Mouse (Mus musculus) MEL (cell line): ENCODE measurements around the gene E2f3.

ENCODE experiments used
- CHD2 ChIP-seq: IDR thresholded peaks from 2 replicates; pipeline ENCODE4 v1.6.1; 2011; ENCODE audit warnings: low read length, improper control_type of control experiment
- CTCF ChIP-seq, 3 experiments: IDR thresholded peaks in 2 of 3; conservative IDR thresholded peaks in 1 of 3; 2 replicates each; pipeline ENCODE4 v1.5.1; 2011 to 2012; ENCODE audit warnings: low read length in 3 of 3, low read depth in 2 of 3, mild to moderate bottlenecking in 2 of 3, improper control_type of control experiment in 1 of 3, inconsistent platforms in 1 of 3, mixed read lengths in 1 of 3, moderate library complexity in 1 of 3; ENCODE audit not compliant: control insufficient read depth in 1 of 3, insufficient read depth in 1 of 3, poor library complexity in 1 of 3, severe bottlenecking in 1 of 3
- E2F4 ChIP-seq: IDR thresholded peaks from 2 replicates; pipeline ENCODE4 v1.6.1; 2011; ENCODE audit warnings: low read depth, low read length, improper control_type of control experiment, borderline replicate concordance
- MAX ChIP-seq: IDR thresholded peaks from 2 replicates; pipeline ENCODE4 v1.6.1; 2011; ENCODE audit warnings: low read length, improper control_type of control experiment
- POLR2A ChIP-seq, 2 experiments: IDR thresholded peaks; 2 replicates each; pipeline ENCODE4 v1.6.1; 2011 to 2012; ENCODE audit warnings: low read length in 2 of 2, mild to moderate bottlenecking in 2 of 2, control low read depth in 1 of 2, improper control_type of control experiment in 1 of 2, low read depth in 1 of 2, moderate library complexity in 1 of 2; ENCODE audit not compliant: control insufficient read depth in 1 of 2, insufficient read depth in 1 of 2, poor library complexity in 1 of 2
- POLR2AphosphoS5 ChIP-seq: IDR thresholded peaks from 2 replicates; pipeline ENCODE4 v1.6.1; 2012; ENCODE audit warnings: low read depth, borderline replicate concordance, mild to moderate bottlenecking, inconsistent platforms, low read length, moderate library complexity, mixed read lengths
- RCOR1 ChIP-seq: IDR thresholded peaks from 2 replicates; pipeline ENCODE4 v1.6.1; 2012; ENCODE audit warnings: low read depth, mild to moderate bottlenecking, inconsistent platforms, low read length, improper control_type of control experiment
- TCF12 ChIP-seq: IDR thresholded peaks from 2 replicates; pipeline ENCODE4 v1.6.1; 2014; ENCODE audit warnings: low read depth, mild to moderate bottlenecking, inconsistent platforms, low read length, improper control_type of control experiment, moderate library complexity
- USF1 ChIP-seq: IDR thresholded peaks from 2 replicates; pipeline ENCODE4 v1.6.1; 2014; ENCODE audit warnings: low read depth, mild to moderate bottlenecking, inconsistent platforms, low read length, improper control_type of control experiment, moderate library complexity

GRCm38 (mm10) chr13:29857436-29857835 lies 128.4 kb downstream of the E2f3 start:
- TF ChIP-seq CTCF (IDR thresholded peaks at IDR 0.05 in 2 of 3, conservative IDR thresholded peaks at IDR 0.05 in 1 of 3; ENCODE audit: control insufficient read depth in 1 of 3, insufficient read depth in 1 of 3, low read depth in 2 of 3, low read length in 3 of 3, poor library complexity in 1 of 3, severe bottlenecking in 1 of 3) = peak; percentile 52 to 89 (median 89)
- no peak for TF ChIP-seq POLR2A (IDR thresholded peaks at IDR 0.05; ENCODE audit: control insufficient read depth in 1 of 2, insufficient read depth in 1 of 2, low read depth in 1 of 2, low read length in 2 of 2, poor library complexity in 1 of 2)
- no peak for TF ChIP-seq POLR2AphosphoS5
- TF ChIP-seq MAX = no peak
- no peak for TF ChIP-seq E2F4
- TF ChIP-seq CHD2 = no peak
- TF ChIP-seq USF1 = no peak
- TF ChIP-seq RCOR1 = no peak
- TF ChIP-seq TCF12 = no peak
